In genomic region chr7:135791953-135792690, GRCm38 (mm10) we compare ENCODE assay signal across 15 mouse cellular contexts.
DNase-seq lines count a peak whose midpoint lies in the region; ATAC-seq lines count a peak whose summit lies in the region.
"Had no signal": no experiment of that assay in that cellular context is flagged by ENCODE, and none has a peak within 500 bp of the region (broad histone marks: within the 10 kb centered on the region; RNA-seq: fewer than 3 reads in every experiment).

No protein-coding gene starts in this region.

- H3K9me3 ChIP-seq in midbrain, embryonic 11.5 days (ENCODE audit: control insufficient read depth, low read length), result no peaks in the 10 kb centered on the region
- no peaks in the 10 kb centered on the region for H3K9me3 ChIP-seq in midbrain, embryonic 13.5 days
- H3K9me3 ChIP-seq in limb, embryonic 10.5 days (replicated peaks), result no peaks in the 10 kb centered on the region
- H3K9me3 ChIP-seq: embryonic facial prominence, embryonic 10.5 days; forebrain, embryonic 15.5 days; heart, embryonic 13.5 days; hindbrain, embryonic 15.5 days had no signal

- WGBS in midbrain, embryonic 11.5 days, result 74% methylated on average over 6 of the region's 6 CpGs
- 77% methylated on average over 6 of the region's 6 CpGs for WGBS in midbrain, embryonic 13.5 days
- 78% methylated on average over 6 of the region's 6 CpGs for WGBS in limb, embryonic 10.5 days

- no peaks in the 10 kb centered on the region for H3K27me3 ChIP-seq in midbrain, embryonic 11.5 days (ENCODE audit: control insufficient read depth, insufficient read depth, low read length)
- 0 out of 2 replicates have a peak, but pooled peaks cover 3% of the 10 kb centered on the region for H3K27me3 ChIP-seq in midbrain, embryonic 13.5 days
- no peaks in the 10 kb centered on the region for H3K27me3 ChIP-seq in limb, embryonic 10.5 days (ENCODE audit: low read depth, poor library complexity, severe bottlenecking)
- H3K27me3 ChIP-seq: forebrain, embryonic 15.5 days; heart, embryonic 13.5 days; hindbrain, embryonic 15.5 days had no signal

- H3K9ac ChIP-seq in midbrain, embryonic 11.5 days (ENCODE audit: low read length), result no peak overlapping the region
- no peak overlapping the region for H3K9ac ChIP-seq in midbrain, embryonic 13.5 days (replicated peaks)
- H3K9ac ChIP-seq: forebrain, embryonic 15.5 days; heart, embryonic 13.5 days; hindbrain, embryonic 15.5 days had no signal

- no peak overlapping the region for H3K4me2 ChIP-seq in midbrain, embryonic 11.5 days
- H3K4me2 ChIP-seq in midbrain, embryonic 13.5 days (replicated peaks), result no peak overlapping the region
- H3K4me2 ChIP-seq: forebrain, embryonic 15.5 days; heart, embryonic 13.5 days; hindbrain, embryonic 15.5 days had no signal

- no peak overlapping the region for H3K27ac ChIP-seq in midbrain, embryonic 11.5 days (ENCODE audit: low read depth, low read length)
- no peak overlapping the region for H3K27ac ChIP-seq in midbrain, embryonic 13.5 days
- 0 out of 2 replicates have a peak overlapping the region, but pooled peaks have one; percentile 10 for H3K27ac ChIP-seq in limb, embryonic 10.5 days
- H3K27ac ChIP-seq: forebrain, embryonic 15.5 days; heart, embryonic 13.5 days; hindbrain, embryonic 15.5 days; macrophage had no signal

- DNase-seq in cerebellum, postnatal 10 days, result peak; percentile 50 to 59
- no peak for DNase-seq in cerebellum, postnatal 25 days
- DNase-seq in midbrain, embryonic 11.5 days (ENCODE audit: low spot score, missing footprints), result peak; percentile 21
- no peak for DNase-seq in limb, embryonic 10.5 days (ENCODE audit: low spot score)
- no peak for DNase-seq in layer of hippocampus, adult 18-20 months (ENCODE audit: low spot score in 2 of 2)
- DNase-seq in frontal cortex, postnatal 25 days (ENCODE audit: low spot score in 2 of 2), result no peak
- DNase-seq in layer of hippocampus, postnatal 25 days (ENCODE audit: extremely low spot score in 1 of 2, low spot score in 1 of 2), result no peak

- ATAC-seq in midbrain, embryonic 11.5 days (ENCODE audit: low FRiP score), result no peak
- no peak for ATAC-seq in midbrain, embryonic 13.5 days
- ATAC-seq: CD4-positive, CD25-positive, alpha-beta regulatory T cell, adult 4 months; forebrain, embryonic 15.5 days had no signal

- H3K4me1 ChIP-seq in midbrain, embryonic 11.5 days (ENCODE audit: control insufficient read depth, insufficient read depth, low read length), result peaks cover 3% of the 10 kb centered on the region; the same call in 1 of the 2 replicates
- peaks cover 17% of the 10 kb centered on the region for H3K4me1 ChIP-seq in midbrain, embryonic 13.5 days (replicated peaks)
- H3K4me1 ChIP-seq in limb, embryonic 10.5 days, result peaks cover 27% of the 10 kb centered on the region

- H3K36me3 ChIP-seq in midbrain, embryonic 11.5 days (ENCODE audit: control insufficient read depth, insufficient read depth, low read length), result no peaks in the 10 kb centered on the region
- no peaks in the 10 kb centered on the region for H3K36me3 ChIP-seq in midbrain, embryonic 13.5 days
- no peaks in the 10 kb centered on the region for H3K36me3 ChIP-seq in limb, embryonic 10.5 days
- H3K36me3 ChIP-seq: embryonic facial prominence, embryonic 10.5 days; forebrain, embryonic 15.5 days; heart, embryonic 13.5 days; hindbrain, embryonic 15.5 days had no signal

- no peak overlapping the region for H3K4me3 ChIP-seq in midbrain, embryonic 11.5 days (ENCODE audit: low read depth, low read length)
- H3K4me3 ChIP-seq in midbrain, embryonic 13.5 days (replicated peaks), result no peak overlapping the region
- H3K4me3 ChIP-seq in limb, embryonic 10.5 days, result no peak overlapping the region
- H3K4me3 ChIP-seq: embryonic facial prominence, embryonic 10.5 days; erythroblast, embryonic 14.5 days; forebrain, embryonic 15.5 days; heart, embryonic 13.5 days; hindbrain, embryonic 15.5 days had no signal

Comparison
In these comparisons a context has a peak if more than half of its experiments do, and no peak if none do; other contexts are left out.
1. DNase-seq: peak in cerebellum, postnatal 10 days (2 of 2) and midbrain, embryonic 11.5 days (single experiment); none in cerebellum, postnatal 25 days (0 of 2), limb, embryonic 10.5 days (single experiment), layer of hippocampus, adult 18-20 months (0 of 2), frontal cortex, postnatal 25 days (0 of 2) and layer of hippocampus, postnatal 25 days (0 of 2).